Mouse (Mus musculus): ENCODE data around the gene Timp3.

GRCm38 (mm10) chr10:86340991-86341527, 40.9 kb downstream of the Timp3 start:
- TF ChIP-seq POLR2A (IDR thresholded peaks at IDR 0.05; ENCODE audit: borderline replicate concordance, low read depth, low read length) (no peak), CTCF (IDR thresholded peaks at IDR 0.05; ENCODE audit: low read depth, low read length) (no peak)

Measured in bone marrow macrophage, adult 2 months (primary cell).